Comparison of ENCODE assay signal across 9 mouse cellular contexts in genomic region chr12:70914387-70914786, GRCm38 (mm10). TPM values are rescaled to one million over a fixed set of nuclear protein-coding genes. Genes with fewer than 3 reads are reported as not detected.
DNase-seq lines count a peak whose midpoint lies in the region; ATAC-seq and TF ChIP-seq lines count a peak whose summit lies in the region.
"Had no signal": no experiment of that assay in that cellular context is flagged by ENCODE, and none has a peak within 500 bp of the region (broad histone marks: within the 10 kb centered on the region; RNA-seq: fewer than 3 reads in every experiment).

No protein-coding gene starts in this region.

- H3K4me1 ChIP-seq in hindbrain, postnatal 0 days (ENCODE audit: insufficient read depth, low read length), result no peaks in the 10 kb centered on the region
- H3K4me1 ChIP-seq in hindbrain, embryonic 16.5 days (ENCODE audit: control insufficient read depth, insufficient read depth, low read depth, low read length), result no peaks in the 10 kb centered on the region
- peaks cover 10% of the 10 kb centered on the region for H3K4me1 ChIP-seq in thymus, adult 2 months (replicated peaks; ENCODE audit: control insufficient read depth, insufficient read depth, low read length)
- 0 out of 2 replicates have a peak, but pooled peaks cover 7% of the 10 kb centered on the region for H3K4me1 ChIP-seq in hindbrain, embryonic 13.5 days (replicated peaks)

- DNase-seq in hindbrain, postnatal 0 days (ENCODE audit: low spot score), result peak; percentile 87
- peak; percentile 65 for DNase-seq in thymus, postnatal 0 days (ENCODE audit: low spot score)
- no peak for DNase-seq in thymus, adult 2 months
- peak; percentile 58 for DNase-seq in adrenal gland, postnatal 14 days
- peak; percentile 58 for DNase-seq in heart, postnatal 4 days
- peak; percentile 65 for DNase-seq in testis, postnatal 10 days (ENCODE audit: low spot score)

- 49% methylated on average over 11 of the region's 11 CpGs for WGBS in hindbrain, postnatal 0 days
- WGBS in hindbrain, embryonic 16.5 days, result 59% methylated on average over 11 of the region's 11 CpGs
- 45% methylated on average over 11 of the region's 11 CpGs for WGBS in thymus, adult 2 months
- WGBS in hindbrain, embryonic 13.5 days, result 60% methylated on average over 11 of the region's 11 CpGs

- no peaks in the 10 kb centered on the region for H3K27me3 ChIP-seq in hindbrain, postnatal 0 days (ENCODE audit: insufficient read depth, low read length)
- H3K27me3 ChIP-seq in hindbrain, embryonic 16.5 days (replicated peaks; ENCODE audit: control insufficient read depth, insufficient read depth, low read length), result no peaks in the 10 kb centered on the region
- H3K27me3 ChIP-seq in thymus, adult 2 months (ENCODE audit: control insufficient read depth, insufficient read depth, low read length), result no peaks in the 10 kb centered on the region
- no peaks in the 10 kb centered on the region for H3K27me3 ChIP-seq in hindbrain, embryonic 13.5 days
- H3K27me3 ChIP-seq: neural tube, embryonic 12.5 days had no signal

- no peak for TF ChIP-seq POLR2A in thymus, adult 2 months (IDR thresholded peaks at IDR 0.05; ENCODE audit: control insufficient read depth, extremely low read depth, insufficient read depth, low read length, poor library complexity)

- TF ChIP-seq CTCF in hindbrain, postnatal 0 days (IDR thresholded peaks at IDR 0.05; ENCODE audit: low read depth), result peak; percentile 73
- TF ChIP-seq CTCF in thymus, adult 2 months (IDR thresholded peaks at IDR 0.05; ENCODE audit: borderline replicate concordance, control insufficient read depth, extremely low read depth, insufficient read depth, low read length, poor library complexity), result no peak

- no peak for ATAC-seq in hindbrain, postnatal 0 days
- no peak for ATAC-seq in hindbrain, embryonic 16.5 days
- no peak for ATAC-seq in hindbrain, embryonic 13.5 days (ENCODE audit: low FRiP score)

- H3K9me3 ChIP-seq in hindbrain, postnatal 0 days (ENCODE audit: low read length), result no peaks in the 10 kb centered on the region
- no peaks in the 10 kb centered on the region for H3K9me3 ChIP-seq in hindbrain, embryonic 16.5 days (ENCODE audit: control insufficient read depth, low read length)
- no peaks in the 10 kb centered on the region for H3K9me3 ChIP-seq in hindbrain, embryonic 13.5 days
- H3K9me3 ChIP-seq: neural tube, embryonic 12.5 days had no signal

- H3K4me3 ChIP-seq in hindbrain, postnatal 0 days (ENCODE audit: low read length), result no peak overlapping the region
- H3K4me3 ChIP-seq in hindbrain, embryonic 16.5 days (ENCODE audit: low read length), result no peak overlapping the region
- H3K4me3 ChIP-seq in thymus, adult 2 months (ENCODE audit: control insufficient read depth, insufficient read depth, low read length), result no peak overlapping the region
- H3K4me3 ChIP-seq in hindbrain, embryonic 13.5 days, result no peak overlapping the region
- H3K4me3 ChIP-seq: neural tube, embryonic 12.5 days had no signal

- H3K27ac ChIP-seq in hindbrain, postnatal 0 days, result no peak overlapping the region
- H3K27ac ChIP-seq in hindbrain, embryonic 16.5 days (ENCODE audit: low read depth, low read length), result no peak overlapping the region
- H3K27ac ChIP-seq in thymus, adult 2 months (ENCODE audit: control insufficient read depth, insufficient read depth, low read length), result no peak overlapping the region
- H3K27ac ChIP-seq in hindbrain, embryonic 13.5 days, result no peak overlapping the region
- H3K27ac ChIP-seq: neural tube, embryonic 12.5 days had no signal

- H3K4me2 ChIP-seq in hindbrain, postnatal 0 days (ENCODE audit: low read depth, low read length), result no peak overlapping the region
- no peak overlapping the region for H3K4me2 ChIP-seq in hindbrain, embryonic 16.5 days (ENCODE audit: low read length)
- H3K4me2 ChIP-seq in hindbrain, embryonic 13.5 days, result no peak overlapping the region
- H3K4me2 ChIP-seq: neural tube, embryonic 12.5 days had no signal

- H3K9ac ChIP-seq in hindbrain, postnatal 0 days (replicated peaks; ENCODE audit: low read length), result no peak overlapping the region
- no peak overlapping the region for H3K9ac ChIP-seq in hindbrain, embryonic 16.5 days (ENCODE audit: low read depth, low read length)
- no peak overlapping the region for H3K9ac ChIP-seq in hindbrain, embryonic 13.5 days
- H3K9ac ChIP-seq: neural tube, embryonic 12.5 days had no signal

- no peaks in the 10 kb centered on the region for H3K36me3 ChIP-seq in hindbrain, postnatal 0 days (ENCODE audit: insufficient read depth, low read length)
- no peaks in the 10 kb centered on the region for H3K36me3 ChIP-seq in hindbrain, embryonic 16.5 days (ENCODE audit: control insufficient read depth, insufficient read depth, low read length)
- no peaks in the 10 kb centered on the region for H3K36me3 ChIP-seq in thymus, adult 2 months (ENCODE audit: control insufficient read depth, insufficient read depth, low read length)
- no peaks in the 10 kb centered on the region for H3K36me3 ChIP-seq in hindbrain, embryonic 13.5 days
- H3K36me3 ChIP-seq: neural tube, embryonic 12.5 days had no signal

RNA-seq across cellular contexts. Expression of gene Actr10, which starts 23.3 kb away (rescaled TPM):
- 111 and 123 TPM in 2 replicates for total RNA-seq in hindbrain, postnatal 0 days (2014; rRNA removed)
- polyA plus RNA-seq in hindbrain, postnatal 0 days (2015; fragmentation: Nextera tagmentation; extraction: Ambion mirVana), result 173 and 176 TPM in 2 replicates
- 172 and 196 TPM in 2 replicates for polyA plus RNA-seq in hindbrain, embryonic 16.5 days (2015; fragmentation: Nextera tagmentation; extraction: Ambion mirVana)
- polyA plus RNA-seq in thymus, postnatal 0 days (2015; fragmentation: Nextera tagmentation; extraction: Ambion mirVana), result 328 and 338 TPM in 2 replicates
- 39.0 and 41.8 TPM in 2 replicates for polyA plus RNA-seq in thymus, adult 2 months (2012; rRNA removed)
- 184 and 197 TPM in 2 replicates for total RNA-seq in adrenal gland, postnatal 14 days (2021)
- 100 to 1,000 TPM; 165 to 176 TPM for total RNA-seq in heart, postnatal 4 days (2021)
- 216 TPM in 2 replicates for polyA plus RNA-seq in hindbrain, embryonic 13.5 days (2015; fragmentation: Nextera tagmentation; extraction: Ambion mirVana)
